Mouse (Mus musculus) limb, embryonic 11.5 days (tissue): ENCODE results near the gene Nrgn. TPM values are rescaled to one million over a fixed set of nuclear protein-coding genes. Genes with fewer than 3 reads are reported as not detected.

Source experiments
- ATAC-seq: fragments of 200-750 bp; cut with Nextera tagmentation; 2 replicates; pipeline ENCODE4 v1.8.0; 2017; ENCODE audit warnings: low read depth; ENCODE audit not compliant: insufficient number of reproducible peaks, low FRiP score, low TSS enrichment
- DNase-seq: peaks from one replicate; pipeline ENCODE4 v3.0.0-alpha.2; 2015; ENCODE audit warnings: low spot score
- H3K27ac ChIP-seq: fragments of 300-500 bp; sonication (generic); replicated peaks from 2 replicates; pipeline ENCODE4 v1.5.1; 2014; ENCODE audit warnings: low read depth, mild to moderate bottlenecking, low read length
- H3K27me3 ChIP-seq: fragments of 300-500 bp; sonication (generic); 2 replicates; pipeline ENCODE4 v1.6.1; 2014; ENCODE audit warnings: mild to moderate bottlenecking, low read length, mixed read lengths; ENCODE audit not compliant: control insufficient read depth, insufficient read depth
- H3K36me3 ChIP-seq: fragments of 300-500 bp; sonication (generic); 2 replicates; pipeline ENCODE4 v1.6.1; 2014; ENCODE audit warnings: mild to moderate bottlenecking, low read length, moderate library complexity, mixed read lengths; ENCODE audit not compliant: control insufficient read depth, insufficient read depth
- H3K4me1 ChIP-seq: fragments of 300-500 bp; sonication (generic); 2 replicates; pipeline ENCODE4 v1.6.1; 2014; ENCODE audit warnings: low read length, mixed read lengths; ENCODE audit not compliant: control insufficient read depth, insufficient read depth
- H3K4me2 ChIP-seq: fragments of 300-500 bp; sonication (generic); 2 replicates; pipeline ENCODE4 v1.6.1; 2014; ENCODE audit warnings: low read depth, mild to moderate bottlenecking, moderate library complexity; ENCODE audit not compliant: severe bottlenecking
- H3K4me3 ChIP-seq: fragments of 300-500 bp; sonication (generic); 2 replicates; pipeline ENCODE4 v1.5.1; 2014; ENCODE audit warnings: low read depth, low read length
- H3K9ac ChIP-seq: fragments of 300-500 bp; sonication (generic); 2 replicates; pipeline ENCODE4 v1.6.1; 2014; ENCODE audit warnings: mild to moderate bottlenecking, low read length
- H3K9me3 ChIP-seq: fragments of 300-500 bp; sonication (generic); 2 replicates; pipeline ENCODE4 v1.6.1; 2016; ENCODE audit warnings: low read length; ENCODE audit not compliant: control insufficient read depth
- whole genome bisulfite sequencing: fragments of 180-500 bp; shearing (Covaris S2); extraction: QIAGEN DNeasy Blood & Tissue Kit; methylation state at CpG from one replicate; pipeline ENCODE4 v1.1.7; 2014; 5-methylcytosine and 5-hydroxymethylcytosine counted together
- polyA plus RNA-seq: library from polyadenylated mRNA; unstranded; fragments of >200 nt; fragmentation: Nextera tagmentation; extraction: Ambion mirVana; gene quantifications from 2 replicates; pipeline ENCODE4 v1.2.1, GENCODE M21; 2014

Nrgn gene
- polyA plus RNA-seq, 1 experiment from 2014 or later, result 2.6 TPM

DNA sequence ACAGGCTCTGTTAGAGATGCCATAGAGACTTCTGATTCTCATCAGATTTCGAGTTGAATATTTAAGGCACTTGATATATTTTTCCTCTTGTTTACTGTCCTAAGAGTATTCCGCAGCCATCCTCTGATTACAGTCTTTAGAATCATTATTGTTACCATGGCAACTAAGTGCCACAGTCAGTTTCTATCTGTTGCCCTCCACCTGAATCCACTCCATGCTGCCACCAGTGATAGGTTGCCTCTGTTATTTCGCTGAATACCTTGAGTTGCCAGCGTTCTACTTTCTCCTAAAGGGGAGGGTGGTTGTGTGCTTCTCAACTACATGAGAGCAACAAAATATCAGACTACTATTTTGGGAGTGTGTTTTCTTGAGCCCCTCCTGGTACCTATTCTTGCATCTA lies 34.0 kb upstream of the Nrgn start:
- Histone ChIP-seq H3K27me3 (no peaks in the 10 kb centered on the region), H3K9ac (no peak overlapping the region), H3K36me3 (no peaks in the 10 kb centered on the region), H3K4me2 (no peak overlapping the region), H3K4me3 (no peak overlapping the region), H3K27ac (no peak overlapping the region), H3K9me3 (no peaks in the 10 kb centered on the region), H3K4me1 (no peaks in the 10 kb centered on the region)
- WGBS, result 84% methylated on average over 4 of the region's 4 CpGs
- no peak for ATAC-seq
- no peak for DNase-seq

- no peak overlapping the region for H3K4me3 ChIP-seq
- H3K27me3 ChIP-seq, result no peaks in the 10 kb centered on the region
- WGBS, result 87% methylated on average over 5 of the region's 5 CpGs
- no peaks in the 10 kb centered on the region for H3K9me3 ChIP-seq
- no peaks in the 10 kb centered on the region for H3K36me3 ChIP-seq
- no peak for ATAC-seq
- H3K9ac ChIP-seq, result no peak overlapping the region
- H3K4me1 ChIP-seq, result no peaks in the 10 kb centered on the region
- DNase-seq, result no peak
- H3K27ac ChIP-seq, result no peak overlapping the region
- H3K4me2 ChIP-seq, result no peak overlapping the region
These were observed 30.9 kb upstream of the Nrgn start for GRCm38 (mm10) chr9:37583594-37583993.

DNA sequence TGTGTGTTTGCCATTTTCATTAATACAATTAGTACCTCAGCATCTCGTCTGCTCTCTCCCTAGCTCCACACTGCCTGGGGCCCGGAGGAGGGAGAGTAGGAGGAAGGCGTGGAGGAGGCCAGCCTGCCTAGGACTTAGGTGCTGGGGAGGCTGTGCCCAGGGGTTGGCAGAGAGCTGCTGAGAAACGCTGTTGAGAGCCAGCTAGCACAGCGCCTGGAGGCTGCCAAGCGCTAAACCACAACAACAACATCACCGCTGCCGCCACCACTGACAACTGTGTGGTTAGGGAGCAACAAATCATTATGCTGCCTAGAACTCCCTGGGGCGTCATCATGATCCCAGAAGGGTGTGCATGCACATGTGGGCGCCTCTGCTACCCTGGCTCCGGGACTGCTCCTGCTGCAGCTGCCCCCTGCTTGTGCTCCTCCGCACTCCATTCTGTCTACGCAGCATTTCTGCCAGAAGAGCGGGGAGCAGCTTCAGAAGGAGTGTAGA lies 23.8 kb upstream of the Nrgn start:
- Histone ChIP-seq H3K4me2 (peak overlapping the region; percentile 29; the same call in 1 of the 2 replicates), H3K27ac (no peak overlapping the region), H3K4me3 (no peak overlapping the region), H3K9ac (peak overlapping the region; percentile 27), H3K27me3 (no peaks in the 10 kb centered on the region), H3K9me3 (no peaks in the 10 kb centered on the region), H3K36me3 (no peaks in the 10 kb centered on the region), H3K4me1 (peaks cover 4% of the 10 kb centered on the region; the same call in 1 of the 2 replicates)
- no peak for ATAC-seq
- 24% methylated on average over 14 of the region's 14 CpGs for WGBS
- DNase-seq, result peak; percentile 38

GRCm38 (mm10) chr9:37572204-37572876 lies 19.6 kb upstream of the Nrgn start:
- H3K9me3 ChIP-seq, result no peaks in the 10 kb centered on the region
- H3K27me3 ChIP-seq, result no peaks in the 10 kb centered on the region
- DNase-seq (no peak), ATAC-seq (no peak)
- no peak overlapping the region for H3K27ac ChIP-seq
- peaks cover 15% of the 10 kb centered on the region; the same call in 1 of the 2 replicates for H3K4me1 ChIP-seq
- H3K9ac ChIP-seq, result no peak overlapping the region
- H3K4me3 ChIP-seq, result no peak overlapping the region
- 62% methylated on average over 3 of the region's 3 CpGs for WGBS
- H3K4me2 ChIP-seq, result no peak overlapping the region
- H3K36me3 ChIP-seq, result no peaks in the 10 kb centered on the region

- Histone ChIP-seq H3K36me3 (no peaks in the 10 kb centered on the region), H3K9ac (no peak overlapping the region), H3K4me1 (peaks cover 12% of the 10 kb centered on the region; the same call in 1 of the 2 replicates), H3K9me3 (no peaks in the 10 kb centered on the region), H3K27ac (no peak overlapping the region), H3K4me2 (no peak overlapping the region), H3K27me3 (no peaks in the 10 kb centered on the region), H3K4me3 (no peak overlapping the region)
- DNase-seq (no peak), ATAC-seq (no peak)
- WGBS, result 72% methylated on average over 2 of the region's 2 CpGs
These were observed 16.6 kb upstream of the Nrgn start for GRCm38 (mm10) chr9:37569231-37569835.

DNA sequence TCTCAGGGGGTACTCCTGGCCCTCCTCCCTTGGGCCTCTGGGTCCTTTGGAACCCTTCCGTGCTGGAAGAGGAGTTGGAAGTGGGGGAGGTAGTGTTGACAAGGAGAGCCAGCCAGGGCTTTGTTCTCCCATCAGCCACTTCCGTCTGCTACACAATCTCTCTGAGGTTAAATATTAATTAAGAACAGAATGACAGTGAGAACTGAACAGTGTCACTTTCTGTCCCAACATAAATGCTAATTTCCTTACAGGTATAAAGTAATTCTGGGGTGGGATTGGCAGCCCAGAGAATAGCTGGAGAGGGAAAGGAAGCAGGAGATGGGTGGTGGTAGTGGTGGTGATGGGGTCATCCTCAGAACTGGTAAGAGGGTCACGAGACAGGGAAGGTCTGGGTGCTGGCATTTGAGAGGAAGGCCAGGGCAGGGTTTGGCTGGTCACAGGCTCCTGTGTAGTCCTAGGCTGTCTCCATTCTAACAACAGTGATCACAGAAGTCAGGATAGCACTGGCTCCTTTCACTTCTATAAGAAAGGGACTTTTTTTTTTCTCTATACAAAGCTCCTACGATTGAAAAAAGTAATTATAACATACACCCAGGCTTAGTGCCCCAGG lies 16.0 kb upstream of the Nrgn start:
- no peak overlapping the region for H3K4me2 ChIP-seq
- no peaks in the 10 kb centered on the region for H3K27me3 ChIP-seq
- DNase-seq (no peak), ATAC-seq (no peak)
- 48% methylated on average over 4 of the region's 4 CpGs for WGBS
- H3K9me3 ChIP-seq, result no peaks in the 10 kb centered on the region
- H3K36me3 ChIP-seq, result no peaks in the 10 kb centered on the region
- H3K4me3 ChIP-seq, result no peak overlapping the region
- H3K4me1 ChIP-seq, result peaks cover 12% of the 10 kb centered on the region; the same call in 1 of the 2 replicates
- H3K9ac ChIP-seq, result no peak overlapping the region
- H3K27ac ChIP-seq, result no peak overlapping the region

- Histone ChIP-seq H3K4me3 (no peak overlapping the region), H3K36me3 (no peaks in the 10 kb centered on the region), H3K4me1 (peaks cover 12% of the 10 kb centered on the region; the same call in 1 of the 2 replicates), H3K9me3 (no peaks in the 10 kb centered on the region), H3K27me3 (no peaks in the 10 kb centered on the region), H3K27ac (no peak overlapping the region), H3K4me2 (peak overlapping the region; percentile 12; the same call in 1 of the 2 replicates), H3K9ac (no peak overlapping the region)
- WGBS, result 22% methylated on average over 15 of the region's 15 CpGs
- peak; percentile 39 for DNase-seq
- ATAC-seq, result no peak
These were observed 15.3 kb upstream of the Nrgn start for GRCm38 (mm10) chr9:37567892-37568604.

- H3K27ac ChIP-seq, result no peak overlapping the region
- H3K36me3 ChIP-seq, result no peaks in the 10 kb centered on the region
- no peaks in the 10 kb centered on the region for H3K9me3 ChIP-seq
- no peaks in the 10 kb centered on the region for H3K27me3 ChIP-seq
- WGBS, result 20% methylated on average over 5 of the region's 5 CpGs
- H3K4me3 ChIP-seq, result no peak overlapping the region
- peak overlapping the region; percentile 12; the same call in 1 of the 2 replicates for H3K4me2 ChIP-seq
- DNase-seq, result peak; percentile 25
- H3K9ac ChIP-seq, result no peak overlapping the region
- peaks cover 12% of the 10 kb centered on the region; the same call in 1 of the 2 replicates for H3K4me1 ChIP-seq
- no peak for ATAC-seq
These were observed 14.8 kb upstream of the Nrgn start for GRCm38 (mm10) chr9:37567454-37567853.
